Mouse (Mus musculus) NIH3T3 (cell line): ENCODE results near the gene Ndfip2.

ENCODE experiments used
- DNase-seq: peaks from one replicate; pipeline ENCODE4 v3.0.0-alpha.2; 2012; ENCODE audit warnings: low read depth

Gene Ndfip2

DNA sequence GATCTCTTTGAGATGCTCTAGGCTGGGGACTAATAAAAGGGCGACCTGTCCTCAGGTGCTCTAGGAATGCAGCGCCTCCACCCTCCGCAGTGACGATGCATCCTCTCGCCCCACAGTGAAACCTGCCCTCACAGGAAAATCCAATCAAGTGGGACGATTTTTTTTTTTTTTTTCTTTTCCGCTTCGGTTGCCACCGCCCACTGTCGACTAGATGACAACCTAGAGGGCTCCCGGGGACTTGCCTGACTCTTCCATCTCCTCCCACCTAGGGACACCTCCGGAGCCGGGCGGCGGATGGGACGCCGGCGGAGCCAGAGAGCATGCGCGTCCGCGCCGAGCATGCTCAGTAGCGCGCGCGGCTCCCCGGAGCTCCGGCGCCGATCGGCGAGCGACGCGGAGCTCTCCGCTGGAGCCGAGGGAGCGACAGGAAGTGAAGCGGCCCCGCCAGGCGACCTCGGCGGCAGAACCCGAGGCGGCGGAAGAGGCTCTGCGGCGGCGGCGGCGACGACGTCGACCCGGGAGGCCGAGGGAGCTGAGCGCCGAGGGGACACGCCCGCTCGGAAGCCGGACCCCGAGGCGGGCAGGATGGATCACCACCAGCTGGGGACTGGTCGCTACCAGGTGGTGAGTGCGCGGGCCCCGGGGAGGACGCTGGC, at the start of gene Ndfip2:
Ndfip2 (plus strand) TSS at position 195 of the 656 bp plus-strand sequence.
- DNase-seq = peak; percentile 84

GRCm38 (mm10) chr14:105219525-105220376, 38.6 kb upstream of the Ndfip2 start:
- DNase-seq = peak; percentile 22

GRCm38 (mm10) chr14:105222240-105222639, 36.1 kb upstream of the Ndfip2 start:
- no peak for DNase-seq

DNA sequence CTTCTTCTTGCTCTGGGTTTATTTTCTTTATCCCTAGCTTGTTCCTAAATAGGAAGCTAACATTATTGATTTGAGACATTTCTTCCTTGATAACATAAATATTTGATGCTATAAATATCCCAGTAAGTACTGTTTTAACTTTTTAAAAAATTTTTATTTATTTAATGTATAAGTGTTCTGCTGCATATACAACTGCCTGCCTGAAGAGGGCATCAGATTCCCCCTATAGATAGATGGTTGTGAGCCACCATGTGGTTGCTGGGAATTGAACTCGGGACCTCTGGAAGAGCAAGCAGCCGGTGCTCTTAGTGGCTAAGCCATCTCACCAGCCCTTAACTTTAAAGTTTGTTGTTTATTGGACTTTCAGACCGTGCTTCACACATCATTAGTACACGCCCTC, 32.6 kb upstream of the Ndfip2 start:
- DNase-seq = no peak

DNA sequence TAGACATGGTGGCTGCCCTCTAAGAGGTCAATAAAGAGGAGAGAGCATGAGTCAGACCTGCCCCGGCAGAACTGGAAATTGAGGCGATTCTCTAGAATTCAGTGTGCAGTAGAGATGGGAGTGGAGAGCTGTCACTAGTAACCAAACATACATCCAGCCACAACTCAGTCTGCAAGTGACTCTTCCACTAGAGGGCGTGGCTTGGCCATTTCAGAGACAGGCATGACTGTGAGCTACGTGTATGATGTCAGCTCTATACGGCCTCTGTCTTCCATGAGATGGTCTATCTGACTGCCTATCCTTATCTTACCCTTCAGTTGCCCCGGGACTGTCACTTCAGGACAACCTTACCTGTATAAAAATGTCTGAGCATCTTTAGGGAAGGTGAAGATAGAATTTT, 26.0 kb upstream of the Ndfip2 start:
- peak; percentile 62 for DNase-seq

GRCm38 (mm10) chr14:105236596-105236995, 21.8 kb upstream of the Ndfip2 start:
- peak; percentile 46 for DNase-seq

- no peak for DNase-seq
Observed at GRCm38 (mm10) chr14:105237736-105238135, 20.6 kb upstream of the Ndfip2 start.

DNA sequence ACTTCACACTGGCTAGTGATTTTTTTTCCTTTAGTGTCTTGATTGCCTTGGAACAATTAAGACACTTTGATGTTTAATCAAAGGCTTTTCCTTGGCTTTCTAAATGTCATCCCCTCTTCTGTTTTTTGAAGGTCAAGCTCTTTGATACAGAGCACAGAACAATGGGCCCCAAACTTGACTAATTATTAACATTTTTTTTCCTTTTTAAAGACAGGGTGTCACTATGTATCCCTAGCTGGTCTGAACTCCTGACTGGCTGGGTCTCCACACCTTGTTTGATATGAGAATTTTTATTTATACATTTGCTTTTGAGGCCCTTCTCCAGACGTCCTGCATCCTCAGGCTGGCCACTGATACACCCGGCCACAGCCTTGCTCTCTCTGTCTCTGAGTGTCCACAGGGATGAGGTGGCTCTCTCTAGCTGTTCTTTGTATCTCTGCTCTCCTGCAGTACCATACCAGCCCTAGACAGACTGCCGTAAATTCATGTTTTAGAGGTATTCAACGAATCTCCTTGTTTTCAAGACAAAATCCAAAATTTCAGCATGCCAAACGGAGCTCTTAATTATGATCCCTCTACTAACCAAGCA, 19.8 kb upstream of the Ndfip2 start:
- DNase-seq = no peak

DNA sequence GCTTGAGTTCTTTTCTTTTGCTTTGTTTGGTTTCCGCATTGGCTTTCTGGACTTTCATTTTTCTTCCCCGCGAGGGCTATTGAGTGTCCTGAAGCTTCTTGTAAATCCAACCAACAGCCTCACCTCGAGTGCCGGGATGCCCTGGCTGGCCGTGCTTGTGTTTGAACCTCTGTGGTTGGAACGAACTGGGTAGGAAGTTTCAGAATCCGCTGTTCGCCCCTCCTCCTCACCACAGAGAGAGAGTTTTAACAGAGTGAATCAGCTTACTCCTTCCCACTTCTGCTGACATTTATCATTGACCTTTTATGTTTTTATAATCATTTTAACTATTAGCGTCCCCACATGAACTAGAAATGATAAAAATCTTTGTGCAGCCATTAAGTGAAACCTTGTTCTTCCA, 18.3 kb upstream of the Ndfip2 start:
- DNase-seq = no peak

GRCm38 (mm10) chr14:105243805-105244443, 14.4 kb upstream of the Ndfip2 start:
- DNase-seq = no peak

- no peak for DNase-seq
Observed at GRCm38 (mm10) chr14:105251038-105251437, 7.3 kb upstream of the Ndfip2 start.

DNA sequence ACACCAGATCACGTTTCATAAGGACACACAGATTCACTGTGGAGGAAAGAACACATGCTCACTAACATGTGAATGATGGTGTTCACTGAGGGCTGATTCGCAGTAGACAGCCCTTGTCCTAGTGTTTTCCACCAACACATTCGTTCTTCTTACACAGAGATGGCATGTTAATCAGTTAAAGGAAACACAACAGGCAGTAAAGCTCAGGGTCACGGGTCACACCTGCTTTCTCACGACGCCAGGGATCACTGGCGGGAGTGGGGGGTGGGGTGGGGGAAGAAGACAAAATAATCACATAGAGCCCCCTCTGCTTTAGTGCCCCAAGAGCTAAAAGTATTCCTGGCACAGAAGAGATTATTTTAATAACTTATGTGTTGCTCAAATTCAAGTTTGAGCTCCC, 5.1 kb upstream of the Ndfip2 start:
- DNase-seq = no peak

DNA sequence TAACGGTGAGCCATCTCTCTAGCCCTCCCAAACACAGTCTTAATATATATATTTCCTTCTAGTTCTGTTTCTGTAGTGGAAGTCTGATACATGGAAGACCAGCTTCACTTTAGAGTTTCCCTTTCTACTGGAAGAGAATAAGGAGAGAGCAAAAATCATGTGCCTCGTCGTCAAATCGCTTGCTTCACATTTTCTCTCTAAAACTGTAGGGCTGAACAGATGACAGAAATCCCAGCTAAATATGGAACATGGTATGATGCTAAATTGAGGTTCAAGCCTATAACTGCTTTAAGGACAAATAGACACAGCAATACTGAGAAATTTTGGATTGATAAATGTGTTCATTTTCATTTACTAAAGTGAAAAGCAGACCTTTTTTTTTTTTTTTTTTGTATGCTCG, 4.0 kb upstream of the Ndfip2 start:
- no peak for DNase-seq

GRCm38 (mm10) chr14:105255620-105256019, 2.8 kb upstream of the Ndfip2 start:
- peak; percentile 67 for DNase-seq

GRCm38 (mm10) chr14:105259035-105259880, 885 bp downstream of the Ndfip2 start:
- peak; percentile 37 for DNase-seq

DNA sequence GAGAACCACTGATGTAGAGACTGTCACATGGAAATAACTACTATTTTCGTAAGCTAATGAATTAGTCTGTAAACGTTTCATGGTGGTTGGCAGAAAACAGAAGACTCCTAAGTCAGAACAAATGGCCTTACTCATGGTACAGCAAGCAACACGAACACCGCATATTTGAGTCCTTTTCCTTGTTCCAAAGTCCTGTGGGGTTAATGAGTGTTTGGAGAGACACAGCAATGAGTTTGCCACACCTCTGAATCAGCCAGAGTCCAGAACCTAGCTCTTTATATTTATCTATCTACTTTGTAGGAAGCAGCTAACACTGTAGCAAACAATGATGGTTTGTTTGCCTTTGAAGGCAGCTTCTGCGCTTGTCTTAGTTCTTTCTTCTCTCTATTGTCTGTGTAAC, 4.5 kb downstream of the Ndfip2 start:
- DNase-seq = no peak

- DNase-seq = no peak
Observed at GRCm38 (mm10) chr14:105267095-105267494, 8.7 kb downstream of the Ndfip2 start.

DNA sequence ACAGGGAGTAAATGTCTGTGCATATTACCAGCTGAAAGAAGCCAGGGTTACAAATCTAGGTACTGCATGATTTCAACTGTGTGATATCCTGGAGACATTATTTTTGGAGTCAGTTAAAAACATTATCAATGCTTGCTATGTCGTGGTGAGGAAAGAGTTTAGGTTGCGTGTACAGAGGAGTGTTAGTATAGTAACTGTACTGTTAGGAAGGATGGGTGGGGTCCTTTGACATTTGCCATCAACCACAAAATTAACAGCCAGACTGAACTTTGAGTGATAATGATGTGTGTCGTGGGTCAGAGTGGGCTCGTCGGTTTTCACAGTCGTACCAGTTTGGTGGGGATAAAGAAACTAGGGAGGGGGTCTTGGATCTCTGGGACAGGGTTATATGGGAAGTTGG, 13.7 kb downstream of the Ndfip2 start:
- no peak for DNase-seq

DNA sequence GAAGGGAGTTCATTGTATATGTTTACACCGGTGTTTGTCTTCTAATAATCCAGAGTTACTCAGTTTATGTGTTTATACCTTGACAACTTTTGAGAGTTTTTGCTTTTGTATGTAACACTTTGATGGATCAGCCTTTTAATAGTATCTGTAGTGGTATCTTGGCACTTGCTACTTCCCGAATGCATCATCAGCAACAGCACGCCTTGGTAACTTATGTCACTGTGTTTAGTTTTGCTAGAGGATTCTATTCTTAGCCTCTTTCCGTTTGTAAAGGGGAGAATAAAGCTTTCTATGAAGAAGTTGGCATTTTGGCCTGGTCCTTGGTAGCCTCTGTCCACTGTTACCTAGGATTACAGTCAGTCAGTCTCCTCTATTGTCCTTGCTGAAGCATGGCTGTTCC, 14.2 kb downstream of the Ndfip2 start:
- peak; percentile 14 for DNase-seq

DNA sequence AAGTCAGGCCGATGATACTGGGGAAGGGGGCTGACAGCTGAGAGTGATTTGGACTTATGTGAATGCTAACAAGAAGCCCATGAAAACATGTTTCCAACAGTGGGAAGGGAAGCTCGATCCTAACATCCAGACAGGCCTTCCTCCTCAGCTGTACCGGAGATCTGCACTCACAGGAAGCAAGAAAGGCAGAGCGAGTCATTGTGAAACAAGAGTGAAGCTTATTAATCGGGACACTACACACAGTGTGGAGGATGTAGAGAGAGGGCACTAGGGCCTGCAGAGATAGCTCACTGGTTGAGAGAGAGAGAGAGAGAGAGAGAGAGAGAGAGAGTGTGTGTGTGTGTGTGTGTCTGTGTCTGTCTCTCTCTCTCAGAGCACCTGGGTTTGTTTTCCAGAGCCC, 16.8 kb downstream of the Ndfip2 start:
- no peak for DNase-seq

GRCm38 (mm10) chr14:105277277-105277676, 18.9 kb downstream of the Ndfip2 start:
- no peak for DNase-seq

- DNase-seq = no peak
Observed at GRCm38 (mm10) chr14:105284062-105284461, 25.7 kb downstream of the Ndfip2 start.
